Mouse (Mus musculus) fat pad, adult 2 months (tissue): ENCODE results near the gene Camta2.

ENCODE experiments used
- DNase-seq: peaks from one replicate; pipeline ENCODE4 v3.0.0-alpha.2; 2011; ENCODE audit warnings: low read depth, low spot score; ENCODE audit errors: extremely low read depth

Gene Camta2

DNA sequence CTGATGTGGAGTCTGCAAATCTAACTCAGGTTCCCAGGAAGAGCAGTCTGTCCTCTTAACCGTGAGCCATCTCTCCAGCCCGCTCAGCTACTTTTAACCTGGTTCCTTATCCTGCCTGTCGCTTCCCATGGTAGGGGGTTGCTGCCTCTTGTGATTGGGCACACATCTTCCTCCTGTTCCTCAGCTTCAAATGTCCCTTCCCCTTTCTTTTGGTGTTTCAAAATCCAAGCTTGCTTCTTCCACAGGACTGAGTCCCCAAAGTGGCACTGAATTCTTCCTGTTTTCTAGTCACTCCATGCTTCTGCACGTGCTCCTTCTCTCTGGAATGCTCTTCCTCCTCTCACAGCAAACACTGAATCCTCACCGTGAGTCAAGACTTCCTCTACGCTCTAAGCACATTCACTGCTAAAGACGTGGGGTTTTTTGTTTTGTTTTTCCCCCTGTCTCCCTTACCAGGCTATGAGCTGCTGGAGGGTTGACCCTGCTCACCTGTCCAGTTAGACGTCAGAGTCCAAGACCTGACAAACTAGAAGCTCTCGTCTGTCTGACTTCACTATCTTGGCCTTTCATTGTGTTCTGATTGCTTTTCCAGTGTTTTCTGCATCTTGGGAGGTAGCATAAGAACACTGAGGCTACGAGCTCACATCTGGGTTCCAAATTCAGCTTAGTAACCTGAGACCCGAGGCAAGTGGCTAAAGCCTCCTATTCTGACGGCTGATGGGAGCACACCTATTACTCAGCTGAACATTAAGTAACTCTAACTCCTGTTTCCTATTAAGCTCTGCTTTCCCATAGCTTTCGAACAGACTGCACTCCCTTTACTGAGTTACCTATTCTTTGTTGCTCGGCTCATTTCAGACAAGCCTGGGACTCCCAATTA, 20.4 kb downstream of the Camta2 start:
- no peak for DNase-seq

- no peak for DNase-seq
These were observed 21.2 kb downstream of the Camta2 start for GRCm38 (mm10) chr11:70666687-70667086.

DNA sequence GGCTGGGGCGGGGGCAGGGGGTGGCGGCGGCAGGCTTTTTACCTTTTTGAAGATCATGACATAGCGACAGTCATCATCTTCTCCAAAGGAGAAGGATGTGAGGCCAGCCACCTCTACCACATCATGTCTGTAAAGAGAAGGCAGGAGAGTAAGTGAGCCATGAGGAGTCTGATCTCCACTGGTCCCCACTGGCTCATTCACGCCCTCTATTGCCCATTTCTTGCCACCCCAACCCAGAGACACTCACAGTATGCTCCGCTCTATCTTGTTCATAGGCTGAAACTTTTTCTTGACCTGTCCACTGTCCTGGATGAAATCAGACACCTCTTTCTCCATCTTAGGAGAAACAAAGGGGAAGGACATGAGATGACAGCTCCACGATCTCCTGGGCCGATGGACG, 23.2 kb downstream of the Camta2 start:
- DNase-seq, result no peak

DNA sequence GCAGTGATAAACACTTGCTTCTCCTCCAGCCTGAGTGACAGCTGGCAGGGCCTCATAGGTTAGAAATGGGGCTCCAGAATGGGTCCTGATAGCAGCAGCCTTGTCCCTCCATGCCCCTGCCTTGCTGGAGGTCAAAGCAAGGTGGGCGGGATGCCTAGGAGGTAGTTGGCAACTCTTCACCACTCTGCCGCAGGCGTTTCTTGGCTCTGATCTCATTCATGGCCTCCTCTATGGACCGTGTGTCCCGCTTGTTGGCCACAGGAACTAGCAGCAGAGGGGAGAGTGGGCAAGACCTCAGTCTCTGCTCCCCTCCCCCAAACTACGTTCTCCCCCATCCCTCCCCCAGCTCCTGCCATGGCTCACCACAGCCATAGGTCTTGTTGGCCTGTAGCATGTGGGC, 23.9 kb downstream of the Camta2 start:
- no peak for DNase-seq

DNA sequence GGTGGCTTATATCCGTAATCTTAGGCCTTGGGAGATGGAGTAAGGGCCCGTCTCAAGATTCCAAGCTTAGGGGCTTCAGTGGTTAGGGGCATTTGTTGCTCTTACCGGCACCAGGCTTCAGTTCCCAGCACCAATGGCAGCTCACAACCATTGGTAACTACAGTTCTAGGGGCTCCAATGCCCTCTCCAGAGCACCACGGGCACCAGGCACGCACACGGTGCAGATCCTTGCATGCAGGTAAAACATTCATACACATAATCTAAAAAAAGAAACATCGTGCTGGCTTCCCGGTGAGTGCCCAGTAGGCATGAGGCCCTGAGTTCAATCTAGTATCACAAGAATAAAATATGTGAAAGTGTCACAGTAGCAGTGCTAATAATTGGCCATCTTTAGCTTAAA, 24.8 kb downstream of the Camta2 start:
- no peak for DNase-seq

GRCm38 (mm10) chr11:70660571-70660970, 27.3 kb downstream of the Camta2 start:
- no peak for DNase-seq

DNA sequence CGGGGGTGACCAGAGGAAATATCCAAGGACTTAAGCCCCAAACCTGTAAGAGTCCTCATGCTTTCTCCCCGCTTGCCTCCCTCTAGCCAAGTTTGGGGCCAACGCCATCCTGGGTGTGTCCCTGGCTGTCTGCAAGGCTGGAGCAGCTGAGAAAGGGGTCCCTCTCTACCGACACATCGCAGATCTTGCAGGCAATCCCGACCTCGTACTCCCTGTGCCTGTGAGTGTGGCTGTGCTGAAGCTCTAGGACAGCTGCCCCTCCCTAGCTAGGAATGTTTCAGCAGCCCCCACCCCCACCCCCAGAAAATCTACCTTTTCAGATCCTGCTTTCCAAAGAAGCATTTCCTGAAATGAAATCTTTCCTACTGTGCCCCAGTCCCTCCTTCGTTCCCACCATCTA, 29.0 kb downstream of the Camta2 start:
- DNase-seq, result no peak

- DNase-seq, result no peak
These were observed 29.4 kb downstream of the Camta2 start for GRCm38 (mm10) chr11:70658521-70658920.

GRCm38 (mm10) chr11:70657991-70658390, 29.9 kb downstream of the Camta2 start:
- no peak for DNase-seq

DNA sequence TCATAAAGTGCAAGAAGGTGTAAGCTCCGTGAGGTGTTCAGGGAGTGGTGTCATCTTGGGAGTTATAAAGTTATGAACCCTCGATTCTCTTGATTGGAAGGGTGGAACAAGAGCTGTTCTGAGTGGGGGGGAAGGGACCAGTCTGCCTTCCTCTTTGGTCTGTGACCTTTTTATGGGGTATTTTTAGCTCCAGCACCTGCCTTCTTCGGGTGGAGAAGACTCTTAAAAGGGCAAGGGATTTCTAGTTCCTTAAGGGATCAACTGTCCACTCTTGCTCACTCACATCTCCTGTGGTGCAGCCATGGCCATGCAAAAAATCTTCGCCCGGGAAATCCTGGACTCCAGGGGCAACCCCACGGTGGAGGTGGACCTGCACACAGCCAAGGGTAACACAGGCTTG, 30.3 kb downstream of the Camta2 start:
- DNase-seq, result no peak

DNA sequence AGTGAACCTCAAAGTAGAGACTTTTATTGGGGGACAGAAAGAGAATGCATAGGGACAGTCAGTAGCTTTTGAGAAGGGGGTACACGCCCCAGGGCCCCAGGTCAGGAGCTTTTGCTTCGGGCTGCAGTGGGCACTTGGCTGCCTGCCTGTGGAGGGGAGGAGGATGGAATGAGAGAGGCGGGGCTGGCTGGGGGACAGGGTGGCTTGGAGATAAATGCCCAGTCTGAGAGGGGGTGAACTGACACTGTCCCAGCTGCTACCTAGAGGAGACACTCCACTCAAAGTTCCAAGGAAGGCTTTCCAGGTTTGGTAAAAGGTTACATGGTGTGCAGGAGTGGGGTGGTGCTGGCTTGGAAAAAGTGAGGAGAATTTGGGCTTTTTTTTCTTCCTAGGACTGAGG, 30.9 kb downstream of the Camta2 start, which contains the start of gene Eno3:
Gene Eno3 (plus strand): TSS at position 239 of the 400 bp plus-strand sequence.
- no peak for DNase-seq

GRCm38 (mm10) chr11:70656456-70656927, 31.4 kb downstream of the Camta2 start:
- no peak for DNase-seq

GRCm38 (mm10) chr11:70655571-70656455, 32.1 kb downstream of the Camta2 start:
- DNase-seq, result no peak

DNA sequence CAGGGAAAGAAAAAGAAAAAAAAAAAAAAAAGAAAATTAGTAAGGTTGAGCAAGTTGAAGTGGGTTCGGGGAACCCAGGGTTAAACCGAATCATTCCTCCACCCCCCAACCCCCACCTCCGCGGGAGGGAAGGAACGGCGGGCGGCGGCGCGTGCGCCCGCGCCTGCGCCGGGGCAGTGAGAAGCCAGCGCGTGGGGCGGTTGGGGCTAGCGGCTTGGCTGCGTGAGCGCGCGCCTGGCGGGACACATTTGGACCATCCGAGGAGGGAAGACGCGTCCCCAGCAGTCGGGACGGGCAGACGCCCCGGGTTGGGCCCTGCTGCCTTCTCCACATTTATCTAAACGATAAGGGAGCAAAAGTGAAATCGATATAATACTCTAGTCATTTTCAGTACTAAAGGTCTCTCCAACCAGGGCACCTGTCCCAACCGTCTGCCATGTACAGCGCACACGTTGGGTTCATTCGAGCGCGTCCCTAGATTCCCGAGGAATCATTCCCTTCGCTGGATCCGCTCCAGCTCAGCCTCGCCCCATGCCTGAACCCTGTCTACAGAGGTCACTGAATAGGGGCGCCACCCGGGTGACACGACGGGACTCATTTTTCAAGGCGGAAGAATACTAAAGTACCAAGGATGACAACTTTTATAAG, 32.9 kb downstream of the Camta2 start:
- no peak for DNase-seq

GRCm38 (mm10) chr11:70654198-70654922, 33.5 kb downstream of the Camta2 start, which contains the start of gene Pfn1:
Pfn1 (minus strand) TSS chr11:70654644.
- DNase-seq, result no peak

GRCm38 (mm10) chr11:70653345-70654197, 34.3 kb downstream of the Camta2 start:
- DNase-seq, result no peak

- DNase-seq, result no peak
These were observed 35.0 kb downstream of the Camta2 start for GRCm38 (mm10) chr11:70652884-70653344.

- no peak for DNase-seq
These were observed 35.6 kb downstream of the Camta2 start for GRCm38 (mm10) chr11:70652029-70652883.
